Mouse (Mus musculus) midbrain, embryonic 10.5 days (tissue): ENCODE measurements at regions not wholly inside any gene's neighbourhood (a gene's known extent, or its start where the extent isn't known, plus 50 kb on each side); places are given as distances from the start of the nearest gene placed in this dataset.

Experiments used
- DNase-seq: peaks from one replicate; pipeline ENCODE4 v3.0.0-alpha.2; 2017; ENCODE audit warnings: low spot score
- H3K27ac ChIP-seq: fragments of 300-500 bp; sonication (generic); replicated peaks from 2 replicates; pipeline ENCODE4 v1.5.1; 2016; ENCODE audit warnings: mild to moderate bottlenecking
- H3K27me3 ChIP-seq: fragments of 300-500 bp; sonication (generic); 2 replicates; pipeline ENCODE4 v1.6.1; 2016; ENCODE audit warnings: low read depth, mild to moderate bottlenecking; ENCODE audit not compliant: poor library complexity, severe bottlenecking
- H3K36me3 ChIP-seq: fragments of 300-500 bp; sonication (generic); 2 replicates; pipeline ENCODE4 v1.6.1; 2016; ENCODE audit warnings: mild to moderate bottlenecking, moderate library complexity
- H3K4me1 ChIP-seq: fragments of 300-500 bp; sonication (generic); 2 replicates; pipeline ENCODE4 v1.6.1; 2016
- H3K4me3 ChIP-seq: fragments of 300-500 bp; sonication (generic); 2 replicates; pipeline ENCODE4 v1.5.1; 2016; ENCODE audit warnings: mild to moderate bottlenecking, moderate library complexity
- H3K9me3 ChIP-seq: fragments of 300-500 bp; sonication (generic); replicated peaks from 2 replicates; pipeline ENCODE4 v1.6.1; 2016; ENCODE audit warnings: mild to moderate bottlenecking
- WGBS: fragments of 180-500 bp; shearing (Covaris S2); methylation state at CpG from one replicate; pipeline ENCODE4 v1.1.7; 2016; 5-methylcytosine and 5-hydroxymethylcytosine counted together

DNA sequence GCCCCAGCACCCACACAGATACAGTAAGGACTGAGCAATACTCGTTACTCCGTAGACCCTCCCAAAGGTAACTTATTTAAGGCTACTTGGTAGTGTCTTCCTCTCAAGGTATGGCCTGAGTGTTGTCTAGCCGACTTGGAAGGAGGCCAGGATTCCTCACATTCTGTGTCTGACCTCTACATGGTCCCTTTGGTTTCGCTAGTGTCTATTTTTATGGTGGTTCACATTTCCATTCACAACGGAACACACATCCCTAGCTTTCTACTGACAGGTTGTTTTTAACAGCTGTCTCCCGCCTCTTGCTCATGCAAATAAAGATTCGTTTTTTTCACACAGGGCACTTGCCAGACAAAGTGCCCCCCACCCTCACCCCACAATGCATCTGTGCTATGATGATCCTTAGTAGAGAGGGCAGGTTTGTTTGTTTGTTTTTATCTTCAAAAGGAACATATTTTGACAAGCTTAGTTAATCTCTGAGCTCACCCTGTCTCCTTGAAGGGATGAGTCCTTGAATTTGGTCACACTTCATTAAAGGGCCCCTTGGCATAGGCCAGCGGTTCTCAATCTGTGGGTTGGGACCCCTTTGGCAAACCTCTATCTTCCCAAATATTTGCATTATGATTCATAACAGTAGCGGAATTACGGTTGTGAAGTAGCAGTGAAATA is 52.7 kb downstream of the Phlda1 start:
- WGBS = 85% methylated on average over 10 of the region's 10 CpGs
- H3K27ac ChIP-seq = no peak overlapping the region

DNA sequence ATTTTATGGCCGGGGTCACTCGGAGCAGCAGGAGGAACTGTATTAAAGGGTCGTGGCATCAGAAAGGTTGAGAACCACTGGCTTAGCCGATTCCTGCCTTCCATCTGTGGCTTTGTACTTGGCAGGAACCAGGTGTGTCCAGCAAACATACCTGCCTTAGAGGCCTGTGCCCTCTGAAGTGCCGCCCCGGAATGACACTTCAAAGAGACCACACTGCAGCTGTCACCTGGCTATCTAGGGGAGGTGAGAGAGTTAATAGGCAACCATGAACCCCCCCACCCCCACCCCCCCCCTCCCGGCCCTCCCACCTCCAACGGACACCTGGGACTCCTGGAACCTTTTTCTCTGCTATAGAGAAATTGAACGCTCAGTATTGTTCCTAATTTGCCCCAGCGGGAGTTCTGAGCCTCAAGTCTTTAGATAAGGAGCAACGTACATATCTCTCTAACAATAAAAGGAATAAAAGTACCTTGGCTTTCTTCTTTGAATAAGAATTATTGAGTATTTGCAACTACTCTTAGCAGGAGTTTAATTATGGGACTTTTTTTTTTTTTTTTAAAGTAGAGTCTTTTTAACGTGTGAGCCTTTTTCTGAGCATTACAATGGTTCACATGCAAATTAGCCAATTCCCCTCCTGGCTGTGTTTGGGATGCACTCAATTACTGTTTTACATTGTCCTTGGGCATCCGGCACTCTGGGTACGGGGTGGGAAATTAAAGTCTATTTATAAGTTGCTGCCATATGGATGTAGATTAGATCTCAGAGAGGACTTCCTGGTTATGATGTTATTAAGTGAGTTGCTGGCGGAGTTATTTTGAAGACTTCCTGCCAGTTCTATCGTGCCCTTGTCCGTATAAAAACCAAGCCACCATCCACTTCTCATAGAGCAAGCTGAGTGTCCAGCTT is 53.5 kb downstream of the Phlda1 start:
- H3K4me1 ChIP-seq = peaks cover 10% of the 10 kb centered on the region
- H3K36me3 ChIP-seq = no peaks in the 10 kb centered on the region
- no peaks in the 10 kb centered on the region for H3K27me3 ChIP-seq
- H3K9me3 ChIP-seq = no peaks in the 10 kb centered on the region
- WGBS = 77% methylated on average over 17 of the region's 17 CpGs
- no peak overlapping the region for H3K27ac ChIP-seq
- H3K4me3 ChIP-seq = no peak overlapping the region
- no peak for DNase-seq

More for the DNA sequence above, 52.7 kb downstream of the Phlda1 start:
- Histone ChIP-seq H3K9me3 (no peaks in the 10 kb centered on the region), H3K27me3 (no peaks in the 10 kb centered on the region), H3K36me3 (no peaks in the 10 kb centered on the region), H3K4me1 (peaks cover 4% of the 10 kb centered on the region; the same call in 1 of the 2 replicates), H3K4me3 (no peak overlapping the region)
- no peak for DNase-seq

DNA sequence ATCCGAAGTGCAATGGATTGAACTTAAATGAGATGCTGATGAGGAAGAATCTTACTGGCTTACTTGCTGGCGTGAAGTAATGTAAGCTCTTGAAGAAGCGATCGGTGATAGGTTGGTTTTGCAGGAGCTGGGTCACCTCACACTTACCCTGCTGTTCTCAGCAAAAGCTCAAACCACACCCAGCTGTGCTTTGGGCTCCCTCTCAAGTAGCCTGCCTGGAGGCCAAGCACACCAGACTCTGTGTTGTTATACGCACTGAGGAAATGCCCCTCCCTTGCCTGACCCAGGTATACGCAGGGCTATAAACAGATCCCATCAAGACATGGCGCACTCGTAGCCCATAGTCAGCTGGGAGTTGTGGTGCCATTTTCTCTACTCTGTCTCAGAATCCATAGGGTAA is 56.5 kb downstream of the Phlda1 start:
- H3K4me3 ChIP-seq = no peak overlapping the region
- H3K27me3 ChIP-seq = no peaks in the 10 kb centered on the region
- H3K27ac ChIP-seq = no peak overlapping the region
- DNase-seq = no peak
- peaks cover 10% of the 10 kb centered on the region for H3K4me1 ChIP-seq
- 89% methylated on average over 8 of the region's 8 CpGs for WGBS
- no peaks in the 10 kb centered on the region for H3K9me3 ChIP-seq
- no peaks in the 10 kb centered on the region for H3K36me3 ChIP-seq

DNA sequence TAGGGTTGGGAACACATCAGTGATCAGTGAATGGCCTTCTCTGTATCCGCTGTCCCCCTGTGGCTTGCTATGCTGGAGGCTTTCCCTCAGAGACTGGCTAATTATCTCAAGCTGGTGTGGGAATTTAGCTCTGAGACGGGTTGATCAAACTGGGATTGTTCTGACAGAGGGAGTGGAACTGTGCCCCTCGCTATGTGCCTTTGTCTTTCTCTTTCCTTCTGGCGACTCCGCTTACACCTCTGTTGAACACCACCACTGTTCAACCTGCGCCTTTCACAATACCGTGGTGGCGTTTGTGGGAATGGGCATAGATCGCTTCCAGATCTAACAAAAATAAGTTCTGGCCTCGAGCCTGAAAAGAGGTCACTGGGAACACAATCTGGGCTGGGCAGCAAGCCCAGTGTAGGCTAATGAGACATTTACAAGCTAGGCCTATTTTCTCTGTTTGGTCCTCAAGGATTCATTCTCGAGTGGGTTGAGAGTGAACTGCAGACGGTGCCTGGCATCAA is 60.8 kb downstream of the Phlda1 start:
- 79% methylated on average over 12 of the region's 12 CpGs for WGBS
- no peak for DNase-seq
- H3K36me3 ChIP-seq = no peaks in the 10 kb centered on the region
- no peaks in the 10 kb centered on the region for H3K9me3 ChIP-seq
- no peaks in the 10 kb centered on the region for H3K27me3 ChIP-seq
- H3K4me1 ChIP-seq = peaks cover 6% of the 10 kb centered on the region
- no peak overlapping the region for H3K4me3 ChIP-seq
- H3K27ac ChIP-seq = no peak overlapping the region

DNA sequence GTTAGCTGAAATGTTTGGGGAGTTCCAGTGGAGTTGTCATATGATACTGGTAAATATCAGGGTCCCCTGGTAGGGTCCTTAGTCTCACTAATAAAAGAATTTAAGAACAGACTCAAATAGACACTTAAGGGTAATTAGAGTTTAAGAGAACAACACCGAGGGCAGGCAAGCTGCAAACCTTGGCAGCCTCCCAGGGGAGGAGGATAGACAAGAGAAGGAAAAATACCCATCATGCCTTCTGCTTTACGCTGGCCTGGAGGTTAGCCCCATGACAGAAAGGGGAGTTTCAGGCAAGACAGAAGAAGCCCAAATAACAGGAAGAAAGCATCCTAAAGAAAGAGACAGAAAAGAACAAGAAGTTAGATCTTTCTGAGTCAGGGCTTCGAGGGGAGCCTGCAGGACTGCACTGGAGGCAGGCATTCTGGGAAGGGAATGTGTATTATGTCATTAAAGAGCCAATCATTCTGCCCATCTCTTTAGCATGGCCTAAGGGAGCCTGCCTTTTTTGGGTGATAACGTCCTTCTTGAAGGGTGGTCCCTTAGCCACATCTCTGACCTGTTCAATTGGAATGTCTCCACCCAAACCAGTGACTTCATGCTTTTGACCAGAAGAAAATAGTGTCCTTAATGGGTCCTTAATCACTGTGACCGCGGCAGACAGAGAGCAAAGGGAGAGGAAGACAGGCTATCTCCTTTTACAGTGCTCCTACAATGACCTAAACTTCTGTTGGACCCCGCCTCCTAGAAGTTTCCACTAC is 64.6 kb downstream of the Phlda1 start:
- Histone ChIP-seq H3K4me1 (peaks cover 7% of the 10 kb centered on the region), H3K4me3 (no peak overlapping the region), H3K27me3 (no peaks in the 10 kb centered on the region), H3K36me3 (no peaks in the 10 kb centered on the region), H3K9me3 (no peaks in the 10 kb centered on the region), H3K27ac (no peak overlapping the region)
- WGBS = 78% methylated on average over 7 of the region's 7 CpGs
- DNase-seq = no peak

DNA sequence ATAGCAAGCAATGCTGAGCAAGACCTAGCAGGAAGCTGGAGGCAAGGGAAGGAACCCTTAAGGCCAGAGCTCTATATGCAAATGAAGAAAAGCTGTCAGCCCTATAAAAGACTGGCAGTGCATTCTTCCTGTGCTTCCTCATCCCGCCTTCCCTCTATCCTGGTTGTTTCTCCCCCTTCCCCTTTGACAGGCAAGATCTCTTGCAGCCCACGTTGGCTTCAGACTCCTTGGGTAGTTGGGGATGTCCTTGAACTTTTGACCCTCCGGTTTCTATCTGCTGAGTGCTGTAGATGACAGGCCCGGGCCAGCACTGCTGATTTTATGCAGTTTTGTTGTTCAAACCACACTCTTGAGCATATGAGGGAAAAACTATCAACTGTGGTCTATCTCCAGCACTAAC is 68.1 kb downstream of the Phlda1 start:
- no peak for DNase-seq
- Histone ChIP-seq H3K36me3 (no peaks in the 10 kb centered on the region), H3K27me3 (no peaks in the 10 kb centered on the region), H3K4me1 (peaks cover 18% of the 10 kb centered on the region), H3K9me3 (no peaks in the 10 kb centered on the region), H3K27ac (no peak overlapping the region), H3K4me3 (no peak overlapping the region)
- WGBS = 79% methylated on average over 4 of the region's 4 CpGs

DNA sequence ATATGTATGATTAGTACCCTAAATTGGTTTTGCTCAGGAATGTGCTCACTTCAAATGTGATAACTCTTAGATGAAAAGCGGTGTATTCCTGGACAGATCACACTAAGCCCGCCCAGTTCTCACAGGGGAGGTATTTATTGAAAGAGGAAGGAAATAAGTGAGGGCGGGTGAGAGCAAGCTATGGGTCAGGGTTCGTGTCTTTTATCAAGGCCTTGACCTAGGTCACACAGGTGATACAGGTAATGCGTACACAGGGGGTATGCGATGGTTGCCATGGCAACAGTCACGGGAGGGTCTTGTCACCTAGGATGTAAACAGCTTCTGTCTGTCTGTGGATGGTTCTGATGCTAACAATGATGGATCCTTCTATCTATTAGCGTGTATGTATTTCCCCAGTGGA is 68.7 kb downstream of the Phlda1 start:
- Histone ChIP-seq H3K4me3 (no peak overlapping the region), H3K4me1 (peaks cover 24% of the 10 kb centered on the region), H3K27ac (no peak overlapping the region), H3K9me3 (no peaks in the 10 kb centered on the region), H3K27me3 (no peaks in the 10 kb centered on the region), H3K36me3 (no peaks in the 10 kb centered on the region)
- 93% methylated on average over 8 of the region's 8 CpGs for WGBS
- no peak for DNase-seq

DNA sequence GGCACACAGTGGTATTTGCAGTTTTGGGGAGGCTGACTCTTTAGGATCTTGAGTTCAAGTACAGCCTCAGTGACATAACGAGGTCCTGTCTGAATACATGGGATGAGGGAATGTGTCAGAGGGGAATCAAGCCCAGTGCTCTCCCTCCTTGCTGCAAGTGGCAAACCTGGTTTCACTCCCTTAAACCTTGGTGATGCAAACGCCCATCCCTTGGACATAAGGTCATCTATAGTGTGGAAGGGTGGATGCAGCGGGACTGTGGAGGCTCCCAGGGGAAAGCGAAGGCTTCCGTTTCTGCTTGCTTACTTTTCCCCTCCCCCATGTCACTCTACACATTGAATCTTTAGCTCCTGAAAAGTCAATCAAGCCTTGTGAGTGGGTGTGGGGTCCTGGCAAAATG is 69.2 kb downstream of the Phlda1 start:
- 77% methylated on average over 5 of the region's 5 CpGs for WGBS
- Histone ChIP-seq H3K4me3 (no peak overlapping the region), H3K27me3 (no peaks in the 10 kb centered on the region), H3K36me3 (no peaks in the 10 kb centered on the region), H3K27ac (no peak overlapping the region), H3K4me1 (peaks cover 24% of the 10 kb centered on the region), H3K9me3 (no peaks in the 10 kb centered on the region)
- DNase-seq = no peak

DNA sequence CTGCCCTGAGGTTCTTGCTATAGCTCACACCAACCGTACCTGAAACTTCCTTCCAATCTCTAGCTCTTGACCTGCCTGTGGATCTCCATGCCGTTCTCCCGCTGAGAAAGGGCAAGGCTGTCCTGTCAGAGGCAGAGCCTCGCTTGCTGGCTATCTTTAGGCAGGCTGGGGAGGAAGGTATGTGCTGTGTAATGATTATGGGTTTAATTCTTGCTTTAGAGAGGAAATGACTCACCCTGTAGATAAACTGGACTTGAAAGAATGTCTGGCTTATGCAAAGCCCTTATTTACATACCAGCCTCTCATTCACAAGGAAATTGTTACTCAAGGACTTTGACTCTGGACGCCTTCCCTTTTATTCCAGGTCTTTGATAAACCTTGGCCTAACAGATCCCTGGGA is 69.8 kb downstream of the Phlda1 start:
- Histone ChIP-seq H3K9me3 (no peaks in the 10 kb centered on the region), H3K27me3 (no peaks in the 10 kb centered on the region), H3K4me3 (no peak overlapping the region), H3K4me1 (peaks cover 24% of the 10 kb centered on the region), H3K36me3 (no peaks in the 10 kb centered on the region), H3K27ac (no peak overlapping the region)
- WGBS = 73% methylated on average over 5 of the region's 5 CpGs
- no peak for DNase-seq

DNA sequence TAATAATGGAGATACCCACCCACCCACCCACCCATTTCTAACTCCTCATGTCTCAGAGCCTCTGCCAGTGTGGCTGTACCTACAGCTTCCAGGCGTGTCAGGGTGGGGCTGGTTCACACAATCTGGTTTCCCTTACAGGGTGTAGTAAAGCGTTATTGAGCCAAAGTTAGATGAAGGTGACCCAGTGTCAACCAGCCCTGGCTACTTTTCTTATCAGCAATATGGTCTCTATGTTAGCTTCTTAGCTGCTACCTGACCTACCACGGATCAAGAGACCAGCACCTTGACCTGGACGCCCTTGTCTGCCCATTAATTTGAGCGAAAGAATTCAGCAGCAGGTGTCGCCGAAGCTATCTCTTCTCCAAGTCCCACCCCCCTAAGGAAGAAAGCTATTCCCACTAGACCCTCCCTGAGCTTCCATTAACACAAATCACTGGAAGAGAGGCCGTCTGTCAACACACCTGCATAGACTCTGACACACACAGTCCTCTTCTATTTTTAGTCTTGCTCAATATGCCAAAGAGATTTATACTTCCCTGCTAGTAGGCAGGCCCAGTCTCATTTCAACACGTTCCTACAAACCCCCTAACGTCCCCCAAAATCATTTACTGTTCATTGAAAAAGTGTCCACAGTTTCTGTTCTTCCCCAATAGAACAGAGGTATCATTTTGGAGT is 70.4 kb downstream of the Phlda1 start:
- DNase-seq = no peak
- Histone ChIP-seq H3K27ac (no peak overlapping the region), H3K4me1 (peaks cover 25% of the 10 kb centered on the region), H3K4me3 (no peak overlapping the region), H3K9me3 (no peaks in the 10 kb centered on the region), H3K27me3 (no peaks in the 10 kb centered on the region), H3K36me3 (no peaks in the 10 kb centered on the region)
- 90% methylated on average over 10 of the region's 10 CpGs for WGBS

DNA sequence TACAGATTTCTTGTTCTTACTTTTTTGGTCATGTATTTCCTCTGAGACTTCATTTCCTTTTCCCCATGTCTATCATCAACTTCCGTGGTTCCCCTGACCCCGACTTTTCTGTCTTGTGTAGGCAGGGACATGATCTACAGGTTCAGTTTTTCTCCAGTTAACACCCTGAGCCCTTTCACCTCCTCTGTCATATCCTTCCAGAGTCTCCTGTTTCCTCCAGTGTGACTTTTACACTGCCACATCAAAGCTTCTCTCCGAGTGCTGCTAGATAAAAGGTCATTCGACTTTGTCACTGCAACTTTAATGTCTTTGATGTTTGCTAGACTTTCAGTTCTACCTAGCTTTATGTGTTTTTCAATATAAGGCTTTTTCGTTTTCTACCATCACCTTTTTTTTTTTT is 72.5 kb downstream of the Phlda1 start:
- 68% methylated on average over 5 of the region's 5 CpGs for WGBS
- H3K9me3 ChIP-seq = no peaks in the 10 kb centered on the region
- DNase-seq = no peak
- H3K27me3 ChIP-seq = no peaks in the 10 kb centered on the region
- H3K4me3 ChIP-seq = no peak overlapping the region
- H3K4me1 ChIP-seq = peaks cover 35% of the 10 kb centered on the region
- no peak overlapping the region for H3K27ac ChIP-seq
- H3K36me3 ChIP-seq = no peaks in the 10 kb centered on the region

DNA sequence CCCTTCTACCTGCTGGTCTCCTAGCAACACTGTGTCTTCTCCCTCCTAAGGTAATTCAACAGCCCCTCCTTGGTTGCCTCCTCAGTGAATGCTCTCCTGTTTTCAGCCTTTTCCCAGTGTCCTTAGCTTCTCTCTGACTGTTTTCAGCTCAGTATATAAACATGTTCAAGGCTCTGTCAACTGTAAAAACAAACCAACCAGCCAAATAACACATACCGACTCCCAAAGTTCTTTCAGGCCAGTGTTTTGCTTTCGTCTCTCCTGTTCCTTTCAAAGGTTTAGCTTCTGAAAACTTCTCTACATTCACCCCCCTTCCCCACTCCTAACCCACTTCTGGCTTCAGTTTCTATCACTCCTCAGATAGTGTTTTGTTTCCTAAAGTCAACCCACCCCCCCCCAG is 73.4 kb downstream of the Phlda1 start:
- Histone ChIP-seq H3K4me3 (no peak overlapping the region), H3K27me3 (no peaks in the 10 kb centered on the region), H3K4me1 (peaks cover 32% of the 10 kb centered on the region), H3K9me3 (no peaks in the 10 kb centered on the region), H3K27ac (no peak overlapping the region), H3K36me3 (no peaks in the 10 kb centered on the region)
- 45% methylated on average over 2 of the region's 2 CpGs for WGBS
- no peak for DNase-seq
